Mouse (Mus musculus): ENCODE data around the gene Tmc8. TPM values are rescaled to one million over a fixed set of nuclear protein-coding genes. Genes with fewer than 3 reads are reported as not detected.

The Tmc8 gene
- polyA plus RNA-seq, 1 experiment from 2014 or later: 5.4 TPM

DNA sequence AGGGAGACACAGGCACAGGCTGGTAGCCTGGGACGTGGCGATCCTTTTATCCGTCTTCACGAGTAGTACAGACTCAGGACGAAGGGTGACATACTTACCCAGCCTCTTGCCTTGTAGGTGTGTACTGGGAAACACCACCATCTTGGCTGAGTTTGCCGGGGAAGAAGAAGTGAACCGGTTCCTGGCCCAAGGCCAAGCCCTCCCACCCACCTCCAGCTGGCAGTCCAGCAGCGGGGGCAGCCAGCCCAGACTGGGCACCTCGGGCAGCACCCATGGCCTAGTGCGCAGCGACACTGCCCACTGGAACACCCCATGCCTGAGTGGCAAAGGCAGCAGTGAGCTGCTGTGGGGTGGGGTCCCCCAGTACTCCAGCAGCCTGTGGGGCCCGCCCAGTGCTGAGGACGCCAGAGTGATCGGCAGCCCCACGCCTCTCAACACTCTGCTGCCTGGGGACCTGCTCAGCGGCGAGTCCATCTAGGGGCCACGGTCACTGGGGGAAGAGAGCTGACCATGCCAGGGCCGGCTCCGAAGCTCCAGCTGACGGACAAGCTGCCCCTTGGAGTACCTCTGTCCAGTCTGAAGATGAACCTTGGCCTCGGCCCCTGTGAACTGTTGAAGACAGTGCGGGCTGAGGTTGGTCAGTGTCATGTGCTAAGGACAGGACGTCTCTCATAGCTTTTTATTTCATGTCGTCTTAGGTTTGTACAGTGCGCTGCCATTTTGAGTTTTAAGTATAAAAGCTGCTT lies 21.3 kb upstream of the Tmc8 start:
- Histone ChIP-seq H3K4me2 (no peak overlapping the region), H3K36me3 (peaks cover 64% of the 10 kb centered on the region), H3K9me3 (no peaks in the 10 kb centered on the region), H3K9ac (no peak overlapping the region), H3K4me3 (replicated peaks) (no peak overlapping the region), H3K4me1 (no peaks in the 10 kb centered on the region), H3K27me3 (replicated peaks) (no peaks in the 10 kb centered on the region), H3K27ac (no peak overlapping the region)
- 87% methylated on average over 26 of the region's 26 CpGs for WGBS
- no peak for ATAC-seq (ENCODE audit: insufficient read depth, low FRiP score, low read depth)

DNA sequence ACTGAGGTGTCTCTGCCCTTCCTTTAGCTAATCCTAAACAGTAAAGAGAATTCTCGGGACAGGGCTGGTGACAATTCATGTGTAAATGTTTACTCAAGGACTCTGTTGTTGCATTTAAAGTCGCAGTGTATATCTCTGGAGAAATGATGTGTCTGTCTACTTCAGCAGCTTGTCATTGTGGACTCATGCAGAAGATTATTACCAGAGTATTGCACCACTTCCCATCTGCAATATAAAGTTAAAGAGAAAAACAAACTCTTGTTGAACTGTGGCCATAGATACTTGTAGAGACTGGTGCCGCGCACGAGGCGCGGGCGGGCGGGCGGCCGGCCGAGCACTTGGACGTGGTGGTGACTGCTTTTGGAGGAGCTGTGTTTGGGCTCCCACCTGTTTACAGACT lies 20.1 kb upstream of the Tmc8 start:
- no peak overlapping the region for H3K4me3 ChIP-seq (replicated peaks)
- peaks cover 54% of the 10 kb centered on the region for H3K36me3 ChIP-seq
- no peaks in the 10 kb centered on the region for H3K27me3 ChIP-seq (replicated peaks)
- H3K9me3 ChIP-seq: no peaks in the 10 kb centered on the region
- H3K4me1 ChIP-seq: 0 out of 2 replicates have a peak, but pooled peaks cover 3% of the 10 kb centered on the region
- ATAC-seq (ENCODE audit: insufficient read depth, low FRiP score, low read depth): no peak
- 83% methylated on average over 13 of the region's 13 CpGs for WGBS
- no peak overlapping the region for H3K9ac ChIP-seq
- H3K27ac ChIP-seq: no peak overlapping the region
- no peak overlapping the region for H3K4me2 ChIP-seq

DNA sequence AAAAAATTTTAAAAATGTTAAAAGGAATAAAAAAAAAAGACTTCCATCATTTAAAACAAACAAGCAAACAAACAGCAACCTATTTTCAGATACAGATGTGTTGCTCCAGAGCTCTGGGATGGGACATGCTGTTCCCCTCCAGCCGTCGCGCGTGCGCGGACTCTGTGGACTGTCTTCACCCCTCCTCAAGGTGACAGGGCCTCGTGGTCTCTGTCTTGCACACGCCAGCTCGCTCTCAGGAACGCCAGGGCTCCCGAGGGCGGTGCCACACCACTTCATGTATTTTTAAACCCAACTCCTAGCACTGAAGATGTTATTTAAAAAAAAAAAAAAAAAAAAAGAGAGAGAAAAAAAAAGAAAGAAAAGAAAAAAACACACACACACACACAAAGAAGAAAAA lies 19.6 kb upstream of the Tmc8 start:
- WGBS: 84% methylated on average over 12 of the region's 12 CpGs
- H3K4me2 ChIP-seq: no peak overlapping the region
- no peaks in the 10 kb centered on the region for H3K27me3 ChIP-seq (replicated peaks)
- 0 out of 2 replicates have a peak, but pooled peaks cover 3% of the 10 kb centered on the region for H3K4me1 ChIP-seq
- H3K9me3 ChIP-seq: no peaks in the 10 kb centered on the region
- H3K4me3 ChIP-seq (replicated peaks): no peak overlapping the region
- peaks cover 51% of the 10 kb centered on the region for H3K36me3 ChIP-seq
- ATAC-seq (ENCODE audit: insufficient read depth, low FRiP score, low read depth): no peak
- H3K9ac ChIP-seq: no peak overlapping the region
- H3K27ac ChIP-seq: no peak overlapping the region

DNA sequence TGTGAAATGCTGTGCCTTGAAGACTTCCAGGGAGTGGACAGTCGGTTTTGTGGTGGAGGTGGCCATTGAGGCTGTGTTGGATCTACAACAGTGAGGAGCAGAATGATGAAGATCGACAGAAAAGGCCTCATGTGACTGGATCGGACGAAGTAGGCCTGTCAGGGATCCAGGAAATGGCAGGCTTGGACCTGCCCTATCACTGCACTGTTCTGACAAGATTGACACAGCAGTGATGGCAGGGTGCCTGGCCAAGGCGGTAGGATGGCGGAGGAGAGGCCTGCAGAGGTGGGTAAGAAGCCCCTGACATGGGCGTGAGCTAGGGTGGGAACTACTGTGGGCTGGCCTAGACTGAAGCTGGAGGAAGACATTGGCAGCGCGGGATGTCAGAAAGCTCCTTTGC lies 17.6 kb upstream of the Tmc8 start:
- no peaks in the 10 kb centered on the region for H3K27me3 ChIP-seq (replicated peaks)
- H3K36me3 ChIP-seq: peaks cover 31% of the 10 kb centered on the region
- H3K4me2 ChIP-seq: no peak overlapping the region

DNA sequence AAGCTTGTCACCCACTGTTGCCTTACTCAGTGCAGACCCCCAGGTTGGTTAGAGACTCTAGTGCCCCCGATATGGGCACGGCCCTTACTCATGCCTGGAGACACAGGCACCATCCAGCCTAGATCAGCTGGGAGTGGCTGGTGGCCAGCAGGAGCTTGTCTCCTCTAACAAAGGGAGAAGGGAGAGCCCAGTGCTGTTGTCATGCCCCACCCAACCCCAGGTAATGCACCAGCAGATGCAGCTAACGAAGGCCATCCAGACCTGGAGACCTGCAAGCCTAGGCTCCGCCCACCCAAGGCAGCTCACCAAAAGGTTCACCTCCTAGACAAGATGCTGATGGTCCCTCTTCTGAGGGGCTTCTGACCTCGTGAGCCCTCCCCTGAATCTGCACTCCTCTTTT lies 16.5 kb upstream of the Tmc8 start:
- H3K36me3 ChIP-seq: peaks cover 21% of the 10 kb centered on the region
- no peak overlapping the region for H3K9ac ChIP-seq
- ATAC-seq (ENCODE audit: insufficient read depth, low FRiP score, low read depth): no peak
- no peaks in the 10 kb centered on the region for H3K9me3 ChIP-seq
- no peak overlapping the region for H3K27ac ChIP-seq
- H3K4me2 ChIP-seq: no peak overlapping the region
- H3K27me3 ChIP-seq (replicated peaks): no peaks in the 10 kb centered on the region
- H3K4me1 ChIP-seq: peaks cover 8% of the 10 kb centered on the region
- WGBS: 86% methylated on average over 5 of the region's 5 CpGs
- no peak overlapping the region for H3K4me3 ChIP-seq (replicated peaks)

More for the DNA sequence above, 17.6 kb upstream of the Tmc8 start:
- Histone ChIP-seq H3K9ac (no peak overlapping the region), H3K4me1 (peaks cover 4% of the 10 kb centered on the region; the same call in 1 of the 2 replicates), H3K4me3 (replicated peaks) (no peak overlapping the region), H3K27ac (no peak overlapping the region), H3K9me3 (no peaks in the 10 kb centered on the region)
- WGBS: 87% methylated on average over 9 of the region's 9 CpGs
- no peak for ATAC-seq (ENCODE audit: insufficient read depth, low FRiP score, low read depth)

DNA sequence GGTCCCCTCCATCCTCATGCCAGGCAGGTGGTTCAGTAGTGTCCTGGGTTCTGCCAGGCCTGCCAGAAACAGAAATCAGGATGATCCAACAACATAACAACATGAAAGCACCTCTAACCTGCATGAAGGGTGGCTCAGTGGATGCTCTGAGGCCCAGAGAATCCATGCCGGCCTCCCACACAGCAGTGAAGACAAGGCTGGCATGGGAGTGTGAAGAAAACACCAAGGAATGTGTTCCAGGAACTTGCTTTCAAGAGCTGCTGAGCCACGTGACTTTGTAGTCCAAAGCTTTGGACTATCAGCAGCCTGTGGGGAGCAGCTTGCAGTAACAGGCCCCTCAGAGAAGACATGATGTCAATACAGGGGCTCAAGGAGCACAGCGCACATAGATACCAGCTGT lies 15.6 kb upstream of the Tmc8 start:
- Histone ChIP-seq H3K4me3 (replicated peaks) (no peak overlapping the region), H3K9ac (no peak overlapping the region), H3K4me1 (peaks cover 8% of the 10 kb centered on the region), H3K36me3 (peaks cover 12% of the 10 kb centered on the region), H3K27me3 (replicated peaks) (no peaks in the 10 kb centered on the region), H3K27ac (no peak overlapping the region), H3K4me2 (no peak overlapping the region), H3K9me3 (no peaks in the 10 kb centered on the region)
- WGBS: 91% methylated on average over 3 of the region's 3 CpGs
- no peak for ATAC-seq (ENCODE audit: insufficient read depth, low FRiP score, low read depth)

DNA sequence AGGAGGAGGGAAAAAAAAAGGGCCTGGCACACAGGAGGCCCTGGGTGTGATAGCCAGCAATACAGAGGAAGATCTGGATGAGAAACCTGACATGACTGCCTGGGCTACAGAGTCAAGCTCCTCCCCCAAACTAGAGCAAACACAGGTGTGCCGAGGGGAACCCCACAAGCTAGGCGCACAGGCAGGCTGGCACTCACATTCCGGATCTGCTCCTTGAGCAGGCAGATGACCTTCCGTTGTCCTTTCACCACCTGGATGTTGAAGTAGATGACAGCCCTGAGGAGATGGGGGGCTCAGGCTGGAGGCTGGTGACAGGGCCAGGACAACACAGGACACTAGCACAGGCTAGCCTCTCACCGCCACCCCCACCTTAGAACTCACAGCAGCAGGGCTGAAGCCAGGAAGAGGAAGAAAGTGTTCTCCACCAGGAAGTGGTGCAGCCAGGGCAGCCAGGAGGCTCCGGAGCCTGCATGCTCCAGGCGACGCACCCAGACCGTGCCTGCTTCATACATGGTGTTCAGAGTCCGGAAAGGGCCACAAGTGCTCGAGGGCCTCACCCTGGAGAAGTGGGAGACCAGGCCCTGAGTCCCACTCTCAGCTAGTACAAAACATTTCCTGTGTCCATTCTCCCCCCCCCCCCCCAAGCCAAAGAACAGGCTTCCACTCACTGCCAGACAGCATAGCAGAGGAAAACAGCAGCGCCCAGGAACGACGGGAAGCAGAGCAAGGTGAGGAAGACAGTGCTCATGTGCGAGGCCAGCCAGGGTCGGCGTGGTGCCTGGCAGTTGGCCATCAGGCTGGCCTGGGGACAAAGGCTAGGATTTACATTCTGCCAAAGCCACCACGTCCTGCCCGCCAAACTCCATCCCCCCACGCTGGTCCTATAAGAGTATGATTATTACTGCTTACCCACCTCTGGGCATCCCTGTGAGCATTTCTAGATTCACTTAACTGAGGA lies 12.9 kb upstream of the Tmc8 start:
- no peak for ATAC-seq (ENCODE audit: insufficient read depth, low FRiP score, low read depth)

DNA sequence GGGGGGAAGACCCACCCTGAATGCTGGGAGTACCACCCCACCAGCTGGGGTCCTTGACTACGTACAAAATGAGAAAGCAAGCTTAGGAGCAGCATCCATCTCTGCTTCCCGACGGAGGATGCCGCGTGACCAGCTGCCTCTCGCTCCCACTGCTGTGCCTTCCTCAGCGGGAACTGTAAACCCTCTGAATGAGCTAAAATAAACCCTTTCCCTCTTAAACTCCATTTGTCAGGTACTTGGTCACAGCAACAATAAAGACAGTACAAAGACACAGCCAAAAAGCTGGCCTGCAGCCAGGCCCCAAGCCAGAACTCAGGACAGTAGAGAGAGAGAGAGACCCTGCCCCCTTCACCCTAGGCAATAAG lies 12.2 kb upstream of the Tmc8 start:
- Histone ChIP-seq H3K4me2 (no peak overlapping the region), H3K36me3 (peaks cover 7% of the 10 kb centered on the region), H3K9ac (no peak overlapping the region), H3K9me3 (no peaks in the 10 kb centered on the region), H3K27me3 (replicated peaks) (no peaks in the 10 kb centered on the region), H3K4me1 (peaks cover 8% of the 10 kb centered on the region), H3K27ac (no peak overlapping the region), H3K4me3 (replicated peaks) (no peak overlapping the region)
- ATAC-seq (ENCODE audit: insufficient read depth, low FRiP score, low read depth): no peak
- 76% methylated on average over 7 of the region's 7 CpGs for WGBS

More for the DNA sequence above, 12.9 kb upstream of the Tmc8 start:
- no peak overlapping the region for H3K27ac ChIP-seq
- H3K4me2 ChIP-seq: no peak overlapping the region
- H3K4me1 ChIP-seq: peaks cover 8% of the 10 kb centered on the region
- no peak overlapping the region for H3K9ac ChIP-seq
- H3K36me3 ChIP-seq: peaks cover 10% of the 10 kb centered on the region
- no peaks in the 10 kb centered on the region for H3K27me3 ChIP-seq (replicated peaks)
- no peaks in the 10 kb centered on the region for H3K9me3 ChIP-seq
- WGBS: 72% methylated on average over 20 of the region's 20 CpGs
- no peak overlapping the region for H3K4me3 ChIP-seq (replicated peaks)

DNA sequence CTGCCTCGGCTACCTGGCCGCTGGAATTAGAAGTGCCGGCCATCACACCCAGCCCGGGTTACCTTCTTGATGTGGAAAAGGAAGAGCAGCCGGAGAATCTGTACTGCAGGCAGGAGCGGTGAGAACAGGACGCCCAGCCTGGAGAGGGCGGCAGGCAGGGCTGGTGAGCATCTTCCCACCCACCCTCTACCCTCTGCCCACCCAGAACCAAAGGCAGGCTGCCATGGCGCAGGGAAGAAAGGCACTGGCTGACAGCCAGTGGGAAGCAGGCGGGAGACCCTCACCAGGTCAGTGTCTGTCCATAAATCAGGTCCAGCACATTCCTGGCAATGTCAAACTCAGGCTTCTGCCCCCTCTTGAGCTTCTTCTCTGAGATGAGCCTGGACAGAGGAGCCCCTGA lies 11.5 kb upstream of the Tmc8 start:
- WGBS: 77% methylated on average over 10 of the region's 10 CpGs
- H3K4me3 ChIP-seq (replicated peaks): no peak overlapping the region
- no peak; the same call in 1 of the 2 replicates for ATAC-seq (ENCODE audit: insufficient read depth, low FRiP score, low read depth)
- H3K9ac ChIP-seq: no peak overlapping the region
- no peaks in the 10 kb centered on the region for H3K27me3 ChIP-seq (replicated peaks)
- no peak overlapping the region for H3K4me2 ChIP-seq
- 0 out of 2 replicates have a peak, but pooled peaks cover 4% of the 10 kb centered on the region for H3K36me3 ChIP-seq
- peaks cover 8% of the 10 kb centered on the region for H3K4me1 ChIP-seq
- H3K9me3 ChIP-seq: no peaks in the 10 kb centered on the region
- no peak overlapping the region for H3K27ac ChIP-seq

DNA sequence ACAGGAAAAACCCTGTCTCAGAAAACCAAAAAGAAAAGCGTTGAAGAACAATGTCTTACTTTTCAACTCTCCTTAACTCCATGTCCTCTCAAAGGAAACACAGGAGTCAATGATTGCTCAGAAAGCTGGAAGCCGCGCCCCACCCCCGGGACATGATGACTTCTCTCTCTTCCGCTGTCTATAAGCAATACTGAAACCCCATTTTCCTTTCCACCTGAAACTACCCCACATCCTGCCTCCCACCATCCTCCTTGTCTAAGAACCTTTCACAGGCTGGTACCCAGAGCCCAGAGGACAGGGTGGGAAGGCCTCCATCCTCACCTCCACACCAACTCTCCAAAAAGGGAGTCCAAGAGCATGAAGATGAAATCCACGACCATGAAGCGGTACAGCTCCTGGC lies 9.5 kb upstream of the Tmc8 start:
- Histone ChIP-seq H3K9ac (no peak overlapping the region), H3K36me3 (0 out of 2 replicates have a peak, but pooled peaks cover 4% of the 10 kb centered on the region), H3K27ac (no peak overlapping the region), H3K9me3 (no peaks in the 10 kb centered on the region), H3K4me1 (peaks cover 5% of the 10 kb centered on the region), H3K4me2 (no peak overlapping the region), H3K4me3 (replicated peaks) (no peak overlapping the region), H3K27me3 (replicated peaks) (no peaks in the 10 kb centered on the region)
- ATAC-seq (ENCODE audit: insufficient read depth, low FRiP score, low read depth): no peak
- 90% methylated on average over 7 of the region's 7 CpGs for WGBS

DNA sequence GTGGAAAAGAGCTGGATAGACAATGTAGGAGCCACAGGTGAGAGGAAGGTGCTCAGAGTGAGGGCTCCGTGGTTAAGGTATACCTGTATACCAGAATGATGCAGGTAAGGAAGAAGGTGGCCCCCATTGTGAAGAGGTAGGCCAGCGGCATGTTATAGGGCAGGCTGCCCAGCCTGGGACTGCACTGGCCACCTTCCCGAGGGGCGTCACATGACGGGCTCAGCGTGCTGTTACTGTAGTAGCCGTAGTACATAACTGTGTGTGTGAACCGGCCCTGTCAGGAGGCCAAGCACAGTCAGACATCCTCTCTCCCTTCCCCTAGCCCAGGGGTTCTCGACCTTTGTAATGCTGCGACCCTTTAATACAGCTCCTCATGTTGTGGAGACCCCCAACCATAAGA lies 7.0 kb upstream of the Tmc8 start:
- 92% methylated on average over 10 of the region's 10 CpGs for WGBS
- no peak overlapping the region for H3K27ac ChIP-seq
- H3K4me3 ChIP-seq (replicated peaks): no peak overlapping the region
- peaks cover 14% of the 10 kb centered on the region for H3K4me1 ChIP-seq
- H3K9ac ChIP-seq: no peak overlapping the region
- no peak for ATAC-seq (ENCODE audit: insufficient read depth, low FRiP score, low read depth)
- no peaks in the 10 kb centered on the region for H3K27me3 ChIP-seq (replicated peaks)
- 0 out of 2 replicates have a peak, but pooled peaks cover 4% of the 10 kb centered on the region for H3K36me3 ChIP-seq
- no peaks in the 10 kb centered on the region for H3K9me3 ChIP-seq
- H3K4me2 ChIP-seq: no peak overlapping the region

DNA sequence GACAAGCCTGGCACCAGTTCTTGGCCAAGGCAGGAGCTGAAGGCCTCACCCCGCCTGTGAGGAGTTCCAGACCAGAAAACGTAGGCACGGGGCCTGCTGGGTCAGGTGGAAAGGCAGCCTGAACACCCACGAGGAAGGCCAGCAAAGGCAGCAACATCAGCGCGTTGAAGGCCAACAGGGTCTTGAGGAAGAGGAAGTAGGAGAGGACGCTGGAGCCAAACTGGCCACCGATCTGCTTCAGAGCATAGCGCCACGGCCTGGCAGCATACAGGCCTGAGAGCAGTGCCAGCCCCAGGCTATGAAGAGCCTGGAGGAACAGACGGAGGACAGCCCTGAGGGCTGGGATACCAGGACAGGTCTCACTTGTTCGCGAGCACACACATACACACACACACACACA lies 6.3 kb upstream of the Tmc8 start:
- Histone ChIP-seq H3K36me3 (0 out of 2 replicates have a peak, but pooled peaks cover 4% of the 10 kb centered on the region), H3K27me3 (replicated peaks) (no peaks in the 10 kb centered on the region), H3K9ac (no peak overlapping the region), H3K27ac (no peak overlapping the region), H3K9me3 (no peaks in the 10 kb centered on the region), H3K4me3 (replicated peaks) (no peak overlapping the region), H3K4me1 (peaks cover 21% of the 10 kb centered on the region), H3K4me2 (no peak overlapping the region)
- no peak for ATAC-seq (ENCODE audit: insufficient read depth, low FRiP score, low read depth)
- 91% methylated on average over 11 of the region's 13 CpGs for WGBS

All from stomach, embryonic 15.5 days (tissue).